ENCODE assay signal across 35 mouse cellular contexts in genomic region chr2:130429851-130430250, GRCm38 (mm10). TPM values are rescaled to one million over a fixed set of nuclear protein-coding genes. Genes with fewer than 3 reads are reported as not detected.
A peak's percentile ranks its signal among the peaks of the same experiment; 100 is the strongest.
DNase-seq lines count a peak whose midpoint lies in the region; ATAC-seq and TF ChIP-seq lines count a peak whose summit lies in the region.
"Had no signal": no experiment of that assay in that cellular context is flagged by ENCODE, and none has a peak within 500 bp of the region (broad histone marks: within the 10 kb centered on the region; RNA-seq: fewer than 3 reads in every experiment).

No protein-coding gene starts in this region.

- ATAC-seq in kidney, embryonic 15.5 days (replicated peaks; ENCODE audit: low FRiP score), result peak; percentile 57
- ATAC-seq in stomach, embryonic 14.5 days (ENCODE audit: insufficient number of reproducible peaks, insufficient read depth, low FRiP score, low read depth), result no peak
- ATAC-seq in stomach, postnatal 0 days (ENCODE audit: low FRiP score, low TSS enrichment), result no peak
- ATAC-seq: activated CD4-positive, CD25-positive, alpha-beta regulatory T cell, adult 4 months; CD4-positive, CD25-positive, alpha-beta regulatory T cell, adult 4 months; forebrain, embryonic 13.5 days; forebrain, embryonic 16.5 days; hindbrain, postnatal 0 days had no signal

- H3K9ac ChIP-seq in kidney, embryonic 15.5 days, result no peak overlapping the region
- H3K9ac ChIP-seq in stomach, embryonic 14.5 days (replicated peaks; ENCODE audit: low read depth, low read length), result no peak overlapping the region
- H3K9ac ChIP-seq in stomach, postnatal 0 days (ENCODE audit: low read length), result no peak overlapping the region
- H3K9ac ChIP-seq: forebrain, embryonic 13.5 days; hindbrain, embryonic 14.5 days had no signal

- H3K27ac ChIP-seq in kidney, embryonic 15.5 days, result peak overlapping the region; percentile 66
- H3K27ac ChIP-seq in layer of hippocampus, adult 2 months, result peak overlapping the region; percentile 33; the same call in 1 of the 2 replicates
- H3K27ac ChIP-seq in stomach, embryonic 14.5 days (ENCODE audit: low read length), result peak overlapping the region; percentile 13; the same call in 1 of the 2 replicates
- H3K27ac ChIP-seq in stomach, postnatal 0 days (replicated peaks), result no peak overlapping the region; the same call in 1 of the 2 replicates
- H3K27ac ChIP-seq: forebrain, embryonic 10.5 days; forebrain, embryonic 13.5 days; hindbrain, embryonic 14.5 days; hindbrain, postnatal 0 days had no signal

- no peaks in the 10 kb centered on the region for H3K27me3 ChIP-seq in kidney, embryonic 15.5 days
- H3K27me3 ChIP-seq in stomach, embryonic 14.5 days (ENCODE audit: control insufficient read depth, insufficient read depth, low read length), result no peaks in the 10 kb centered on the region
- H3K27me3 ChIP-seq in stomach, postnatal 0 days (ENCODE audit: control insufficient read depth, insufficient read depth, low read length), result no peaks in the 10 kb centered on the region
- H3K27me3 ChIP-seq: forebrain, embryonic 13.5 days had no signal

- H3K36me3 ChIP-seq in kidney, embryonic 15.5 days, result peaks cover 17% of the 10 kb centered on the region; the same call in 1 of the 2 replicates
- peaks cover 3% of the 10 kb centered on the region; the same call in 1 of the 2 replicates for H3K36me3 ChIP-seq in stomach, embryonic 14.5 days (ENCODE audit: control insufficient read depth, insufficient read depth, low read length)
- H3K36me3 ChIP-seq in stomach, postnatal 0 days (ENCODE audit: control insufficient read depth, insufficient read depth, low read length), result no peaks in the 10 kb centered on the region; the same call in 1 of the 2 replicates

- no peak for TF ChIP-seq CTCF in layer of hippocampus, adult 2 months (conservative IDR thresholded peaks at IDR 0.05)
- TF ChIP-seq CTCF in stomach, postnatal 0 days (IDR thresholded peaks at IDR 0.05; ENCODE audit: low read depth), result no peak

- no peak overlapping the region for H3K4me3 ChIP-seq in kidney, embryonic 15.5 days (replicated peaks)
- H3K4me3 ChIP-seq in layer of hippocampus, adult 2 months, result no peak overlapping the region
- no peak overlapping the region for H3K4me3 ChIP-seq in stomach, embryonic 14.5 days (ENCODE audit: low read depth, low read length)
- H3K4me3 ChIP-seq in stomach, postnatal 0 days (ENCODE audit: low read depth, low read length), result no peak overlapping the region
- H3K4me3 ChIP-seq: forebrain, embryonic 10.5 days; forebrain, embryonic 13.5 days had no signal

- H3K4me2 ChIP-seq in kidney, embryonic 15.5 days, result no peak overlapping the region
- no peak overlapping the region for H3K4me2 ChIP-seq in stomach, embryonic 14.5 days (replicated peaks; ENCODE audit: low read depth, low read length)
- no peak overlapping the region for H3K4me2 ChIP-seq in stomach, postnatal 0 days (replicated peaks; ENCODE audit: low read depth)
- H3K4me2 ChIP-seq: forebrain, embryonic 13.5 days; heart, embryonic 11.5 days; hindbrain, embryonic 14.5 days had no signal

- no peaks in the 10 kb centered on the region for H3K9me3 ChIP-seq in kidney, embryonic 15.5 days (replicated peaks)
- H3K9me3 ChIP-seq in stomach, embryonic 14.5 days (ENCODE audit: control insufficient read depth, low read depth, low read length), result no peaks in the 10 kb centered on the region
- no peaks in the 10 kb centered on the region for H3K9me3 ChIP-seq in stomach, postnatal 0 days (ENCODE audit: control insufficient read depth, low read length)
- H3K9me3 ChIP-seq: forebrain, embryonic 10.5 days; forebrain, embryonic 13.5 days had no signal

- no peak for DNase-seq in kidney, postnatal 10 days
- no peak for DNase-seq in layer of hippocampus, adult 2 months (ENCODE audit: low spot score in 2 of 2)
- no peak for DNase-seq in layer of hippocampus, postnatal 25 days (ENCODE audit: extremely low spot score in 1 of 2, low spot score in 1 of 2)
- DNase-seq in stomach, postnatal 0 days (ENCODE audit: low spot score), result no peak
- DNase-seq in gastrocnemius, postnatal 10 days, result no peak
- DNase-seq: adrenal gland, adult 8-10 months; adrenal gland, postnatal 25 days; cerebellum, adult 11-12 months; cerebellum, adult 8-10 months; cerebellum, postnatal 10 days; cerebellum, postnatal 36 days; gastrocnemius, postnatal 14 days; heart, adult 11 months had no signal

- TF ChIP-seq EP300 in stomach, postnatal 0 days (optimal IDR thresholded peaks at IDR 0.05), result no peak

- 36% methylated on average over 2 of the region's 2 CpGs for WGBS in kidney, embryonic 15.5 days
- WGBS in stomach, embryonic 14.5 days, result 56% methylated on average over 2 of the region's 2 CpGs
- 57% methylated on average over 2 of the region's 2 CpGs for WGBS in stomach, postnatal 0 days

- peaks cover 25% of the 10 kb centered on the region for H3K4me1 ChIP-seq in kidney, embryonic 15.5 days
- H3K4me1 ChIP-seq in stomach, embryonic 14.5 days (ENCODE audit: control insufficient read depth, insufficient read depth, low read length), result peaks cover 10% of the 10 kb centered on the region; the same call in 1 of the 2 replicates
- H3K4me1 ChIP-seq in stomach, postnatal 0 days (replicated peaks; ENCODE audit: control insufficient read depth, insufficient read depth), result peaks cover 4% of the 10 kb centered on the region; the same call in 1 of the 2 replicates

RNA-seq across cellular contexts. Expression of gene Pced1a, which starts 5.3 kb away (rescaled TPM):
- polyA plus RNA-seq in kidney, embryonic 15.5 days (2015; fragmentation: Nextera tagmentation; extraction: Ambion mirVana), result 17.3 and 19.0 TPM in 2 replicates
- total RNA-seq in layer of hippocampus, adult 2 months (2021), result 10 to 100 TPM; 23.0 to 27.3 TPM
- 10 to 100 TPM; 22.4 to 25.4 TPM for total RNA-seq in layer of hippocampus, postnatal 25 days (2021)
- 12.4 and 12.9 TPM in 2 replicates for polyA plus RNA-seq in stomach, embryonic 14.5 days (2014; fragmentation: Nextera tagmentation; extraction: Ambion mirVana)
- 4.4 and 4.9 TPM in 2 replicates for polyA plus RNA-seq in stomach, postnatal 0 days (2015; fragmentation: Nextera tagmentation; extraction: Ambion mirVana)
- 1 to 10 TPM; 4.7 to 7.7 TPM for total RNA-seq in gastrocnemius, postnatal 10 days (2021)

RNA-seq across cellular contexts. Expression of gene Vps16, which starts 5.7 kb away (rescaled TPM):
- polyA plus RNA-seq in kidney, embryonic 15.5 days (2015; fragmentation: Nextera tagmentation; extraction: Ambion mirVana), result 101 and 103 TPM in 2 replicates
- 100 to 1,000 TPM in 1 of 2 experiments, 10 to 100 TPM in 1; 91.3 to 104 TPM for total RNA-seq in layer of hippocampus, adult 2 months (2021)
- 10 to 100 TPM; 91.6 to 95.2 TPM for total RNA-seq in layer of hippocampus, postnatal 25 days (2021)
- polyA plus RNA-seq in stomach, embryonic 14.5 days (2014; fragmentation: Nextera tagmentation; extraction: Ambion mirVana), result 69.7 and 71.3 TPM in 2 replicates
- polyA plus RNA-seq in stomach, postnatal 0 days (2015; fragmentation: Nextera tagmentation; extraction: Ambion mirVana), result 37.0 and 38.9 TPM in 2 replicates
- 10 to 100 TPM; 23.0 to 25.9 TPM for total RNA-seq in gastrocnemius, postnatal 10 days (2021)

RNA-seq across cellular contexts. Expression of gene Ptpra, which starts 20.2 kb away (rescaled TPM):
- 87.9 and 92.2 TPM in 2 replicates for polyA plus RNA-seq in kidney, embryonic 15.5 days (2015; fragmentation: Nextera tagmentation; extraction: Ambion mirVana)
- 100 to 1,000 TPM; 326 to 341 TPM for total RNA-seq in layer of hippocampus, adult 2 months (2021)
- total RNA-seq in layer of hippocampus, postnatal 25 days (2021), result 100 to 1,000 TPM; 322 to 337 TPM
- polyA plus RNA-seq in stomach, embryonic 14.5 days (2014; fragmentation: Nextera tagmentation; extraction: Ambion mirVana), result 110 and 115 TPM in 2 replicates
- 45.1 and 45.7 TPM in 2 replicates for polyA plus RNA-seq in stomach, postnatal 0 days (2015; fragmentation: Nextera tagmentation; extraction: Ambion mirVana)
- 10 to 100 TPM; 42.2 to 49.9 TPM for total RNA-seq in gastrocnemius, postnatal 10 days (2021)

RNA-seq across cellular contexts. Expression of gene Tmem239, which starts 23.6 kb away (rescaled TPM):
- not detected in 2 replicates for polyA plus RNA-seq in kidney, embryonic 15.5 days (2015; fragmentation: Nextera tagmentation; extraction: Ambion mirVana)
- not detected for total RNA-seq in layer of hippocampus, adult 2 months (2021)
- total RNA-seq in layer of hippocampus, postnatal 25 days (2021), result not detected
- not detected in 2 replicates for polyA plus RNA-seq in stomach, embryonic 14.5 days (2014; fragmentation: Nextera tagmentation; extraction: Ambion mirVana)
- polyA plus RNA-seq in stomach, postnatal 0 days (2015; fragmentation: Nextera tagmentation; extraction: Ambion mirVana), result not detected in 2 replicates
- not detected for total RNA-seq in gastrocnemius, postnatal 10 days (2021)
- total RNA-seq: adrenal gland, adult 8-10 months; adrenal gland, postnatal 25 days; gastrocnemius, adult 18-20 months; gastrocnemius, postnatal 14 days; gastrocnemius, postnatal 4 days; heart, adult 8-10 months; heart, postnatal 25 days; hematopoietic stem cell, adult 5-6 weeks; hindbrain, postnatal 0 days had no signal
- polyA plus RNA-seq: activated CD4-positive, CD25-positive, alpha-beta regulatory T cell, adult 4 months; brain, embryonic 14.5 days; CD4-positive, CD25-positive, alpha-beta regulatory T cell, adult 4 months; cortical plate, adult 2 months; embryonic facial prominence, embryonic 11.5 days; embryonic facial prominence, embryonic 14.5 days; forebrain, embryonic 10.5 days; forebrain, embryonic 13.5 days; heart, embryonic 11.5 days; heart, embryonic 14.5 days; heart, postnatal 0 days; hindbrain, embryonic 14.5 days; hindbrain, postnatal 0 days had no signal

RNA-seq across cellular contexts. Expression of gene 1700020A23Rik, which starts 24.8 kb away (rescaled TPM):
- polyA plus RNA-seq in kidney, embryonic 15.5 days (2015; fragmentation: Nextera tagmentation; extraction: Ambion mirVana), result not detected in 2 replicates
- total RNA-seq in layer of hippocampus, adult 2 months (2021), result not detected
- not detected for total RNA-seq in layer of hippocampus, postnatal 25 days (2021)
- polyA plus RNA-seq in stomach, embryonic 14.5 days (2014; fragmentation: Nextera tagmentation; extraction: Ambion mirVana), result not detected in 2 replicates
- not detected in 2 replicates for polyA plus RNA-seq in stomach, postnatal 0 days (2015; fragmentation: Nextera tagmentation; extraction: Ambion mirVana)
- total RNA-seq in gastrocnemius, postnatal 10 days (2021), result not detected
- total RNA-seq: adrenal gland, postnatal 25 days; gastrocnemius, adult 18-20 months; gastrocnemius, postnatal 14 days; gastrocnemius, postnatal 4 days; heart, adult 8-10 months; heart, postnatal 25 days; hematopoietic stem cell, adult 5-6 weeks; hindbrain, postnatal 0 days had no signal
- polyA plus RNA-seq: activated CD4-positive, CD25-positive, alpha-beta regulatory T cell, adult 4 months; brain, embryonic 14.5 days; C2C12; CD4-positive, CD25-positive, alpha-beta regulatory T cell, adult 4 months; cortical plate, adult 2 months; embryonic facial prominence, embryonic 11.5 days; embryonic facial prominence, embryonic 14.5 days; heart, embryonic 11.5 days; heart, embryonic 14.5 days; heart, postnatal 0 days had no signal

Comparison
In these comparisons a context has a peak if more than half of its experiments do, and no peak if none do; other contexts are left out.
1. RNA of gene Ptpra, which starts 20.2 kb away (total RNA-seq): 326 to 341 TPM in layer of hippocampus, adult 2 months and 322 to 337 TPM in layer of hippocampus, postnatal 25 days; 42.2 to 49.9 TPM in gastrocnemius, postnatal 10 days; every median in the first group is over 4 times any median in the second.